In the genomic region with DNA sequence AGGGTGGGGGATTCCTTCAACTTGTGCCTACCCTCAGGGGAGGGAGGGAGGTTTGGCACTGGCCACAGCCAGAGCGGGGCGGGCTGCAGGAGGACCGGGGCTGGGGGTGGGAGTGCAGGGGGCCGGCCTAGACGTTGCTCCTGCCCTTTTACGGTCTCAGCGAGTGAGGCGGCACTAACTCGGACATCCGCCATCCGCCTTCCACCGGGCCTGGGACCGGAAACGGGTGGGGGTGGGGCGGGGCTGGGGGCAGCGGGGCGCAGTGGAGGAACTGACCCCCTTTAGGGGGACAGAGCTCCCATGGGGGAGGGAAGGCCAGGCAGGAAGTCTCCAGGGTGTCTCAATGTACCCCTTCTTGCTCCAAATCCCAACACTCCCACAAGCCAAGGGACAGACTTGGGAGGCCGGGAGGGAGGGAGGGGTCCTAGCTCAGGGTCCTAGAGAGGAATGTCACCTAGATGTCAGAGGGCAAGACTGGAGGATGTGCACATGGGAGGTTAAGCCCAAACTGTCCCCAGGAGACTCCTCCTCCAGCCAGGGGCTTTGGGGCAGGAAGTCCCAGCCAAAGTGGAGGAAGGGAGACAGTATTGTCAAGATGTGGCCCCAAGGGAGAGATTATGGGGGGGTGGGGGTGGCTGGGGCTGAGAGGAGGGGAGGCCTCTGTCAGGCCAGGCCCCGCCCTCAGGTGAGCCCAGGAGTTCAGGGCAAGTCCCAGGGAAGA, we compare ENCODE assay signal across 8 mouse cellular contexts. TPM values are rescaled to one million over a fixed set of nuclear protein-coding genes. Genes with fewer than 3 reads are reported as not detected.
A peak's percentile ranks its signal among the peaks of the same experiment; 100 is the strongest.
DNase-seq lines count a peak whose midpoint lies in the region; ATAC-seq lines count a peak whose summit lies in the region.

No protein-coding gene starts in this region.

- peak; percentile 68 for DNase-seq in CD4-positive helper T cell, adult 2 months (ENCODE audit: low read depth, low spot score)
- peak; percentile 84 for DNase-seq in NIH3T3 (ENCODE audit: low read depth)
- DNase-seq in forebrain, embryonic 11.5 days (ENCODE audit: low spot score): peak; percentile 72
- peak; percentile 74 for DNase-seq in hindbrain, embryonic 10.5 days (ENCODE audit: low spot score)
- DNase-seq in midbrain, embryonic 14.5 days: peak; percentile 36
- peak; percentile 35 for DNase-seq in thymus, postnatal 4 days
- no peak for DNase-seq in right cerebral cortex, adult 2 months (ENCODE audit: low spot score in 2 of 2)

- peaks cover 12% of the 10 kb centered on the region for H3K4me1 ChIP-seq in forebrain, embryonic 11.5 days (replicated peaks; ENCODE audit: control insufficient read depth, insufficient read depth, low read length)
- peaks cover 53% of the 10 kb centered on the region for H3K4me1 ChIP-seq in hindbrain, embryonic 10.5 days (replicated peaks)
- peaks cover 37% of the 10 kb centered on the region for H3K4me1 ChIP-seq in limb, embryonic 13.5 days
- peaks cover 16% of the 10 kb centered on the region for H3K4me1 ChIP-seq in midbrain, embryonic 14.5 days (ENCODE audit: control insufficient read depth, insufficient read depth, low read length)

- peak overlapping the region; percentile 97 for H3K4me2 ChIP-seq in forebrain, embryonic 11.5 days (ENCODE audit: low read depth, low read length, severe bottlenecking)
- H3K4me2 ChIP-seq in limb, embryonic 13.5 days (replicated peaks): peak overlapping the region; percentile 88
- H3K4me2 ChIP-seq in midbrain, embryonic 14.5 days (ENCODE audit: low read length): peak overlapping the region; percentile 90

- no peaks in the 10 kb centered on the region for H3K9me3 ChIP-seq in forebrain, embryonic 11.5 days (ENCODE audit: control insufficient read depth, low read length)
- H3K9me3 ChIP-seq in hindbrain, embryonic 10.5 days: no peaks in the 10 kb centered on the region
- no peaks in the 10 kb centered on the region for H3K9me3 ChIP-seq in limb, embryonic 13.5 days
- H3K9me3 ChIP-seq in midbrain, embryonic 14.5 days (ENCODE audit: control insufficient read depth, low read length): no peaks in the 10 kb centered on the region

- peak overlapping the region; percentile 98 for H3K4me3 ChIP-seq in forebrain, embryonic 11.5 days (ENCODE audit: low read depth, low read length)
- peak overlapping the region; percentile 99 for H3K4me3 ChIP-seq in hindbrain, embryonic 10.5 days
- H3K4me3 ChIP-seq in limb, embryonic 13.5 days: peak overlapping the region; percentile 94
- peak overlapping the region; percentile 94 for H3K4me3 ChIP-seq in midbrain, embryonic 14.5 days (replicated peaks; ENCODE audit: low read depth, low read length)

- no peaks in the 10 kb centered on the region for H3K27me3 ChIP-seq in forebrain, embryonic 11.5 days (ENCODE audit: control insufficient read depth, insufficient read depth, low read length)
- H3K27me3 ChIP-seq in hindbrain, embryonic 10.5 days (ENCODE audit: insufficient read depth, poor library complexity, severe bottlenecking): no peaks in the 10 kb centered on the region
- no peaks in the 10 kb centered on the region for H3K27me3 ChIP-seq in limb, embryonic 13.5 days
- no peaks in the 10 kb centered on the region for H3K27me3 ChIP-seq in midbrain, embryonic 14.5 days (ENCODE audit: control insufficient read depth, insufficient read depth, low read length)

- ATAC-seq in forebrain, embryonic 11.5 days (replicated peaks; ENCODE audit: low FRiP score): 0 out of 2 replicates have a peak, but pooled peaks have one; percentile 16
- peak; percentile 8; the same call in 1 of the 2 replicates for ATAC-seq in limb, embryonic 13.5 days (ENCODE audit: low FRiP score, low read depth)
- ATAC-seq in midbrain, embryonic 14.5 days (ENCODE audit: low FRiP score, low TSS enrichment): no peak

- H3K36me3 ChIP-seq in forebrain, embryonic 11.5 days (ENCODE audit: control insufficient read depth, insufficient read depth, low read length): no peaks in the 10 kb centered on the region
- peaks cover 29% of the 10 kb centered on the region for H3K36me3 ChIP-seq in hindbrain, embryonic 10.5 days
- H3K36me3 ChIP-seq in limb, embryonic 13.5 days: peaks cover 20% of the 10 kb centered on the region
- H3K36me3 ChIP-seq in midbrain, embryonic 14.5 days (ENCODE audit: control insufficient read depth, insufficient read depth, low read length): peaks cover 7% of the 10 kb centered on the region

- WGBS in forebrain, embryonic 11.5 days: 3% methylated on average over 18 of the region's 19 CpGs
- WGBS in hindbrain, embryonic 10.5 days: 2% methylated on average over 19 of the region's 19 CpGs
- WGBS in limb, embryonic 13.5 days: 1% methylated on average over 19 of the region's 19 CpGs
- WGBS in midbrain, embryonic 14.5 days: 2% methylated on average over 19 of the region's 19 CpGs

- peak overlapping the region; percentile 88 for H3K9ac ChIP-seq in forebrain, embryonic 11.5 days (ENCODE audit: low read length)
- peak overlapping the region; percentile 93 for H3K9ac ChIP-seq in limb, embryonic 13.5 days
- H3K9ac ChIP-seq in midbrain, embryonic 14.5 days (replicated peaks; ENCODE audit: low read length): peak overlapping the region; percentile 82

- H3K27ac ChIP-seq in forebrain, embryonic 11.5 days (ENCODE audit: low read depth, low read length): peak overlapping the region; percentile 53; the same call in 1 of the 2 replicates
- H3K27ac ChIP-seq in hindbrain, embryonic 10.5 days: peak overlapping the region; percentile 95
- H3K27ac ChIP-seq in limb, embryonic 13.5 days: peak overlapping the region; percentile 96
- H3K27ac ChIP-seq in midbrain, embryonic 14.5 days (replicated peaks; ENCODE audit: low read depth, low read length): no peak overlapping the region

RNA-seq across cellular contexts. Expression of gene Vasp, which starts 1.7 kb away (rescaled TPM):
- 52.8 and 53.0 TPM in 2 replicates for polyA plus RNA-seq in forebrain, embryonic 11.5 days (2014; fragmentation: Nextera tagmentation; extraction: Ambion mirVana)
- polyA plus RNA-seq in hindbrain, embryonic 10.5 days (2016; fragmentation: Nextera tagmentation; extraction: Ambion mirVana): 58.8 and 62.0 TPM in 2 replicates
- 68.9 and 69.0 TPM in 2 replicates for polyA plus RNA-seq in limb, embryonic 13.5 days (2015; fragmentation: Nextera tagmentation; extraction: Ambion mirVana)
- polyA plus RNA-seq in midbrain, embryonic 14.5 days (2014; fragmentation: Nextera tagmentation; extraction: Ambion mirVana): 28.9 and 29.1 TPM in 2 replicates

RNA-seq across cellular contexts. Expression of gene Ppm1n, which starts 10.0 kb away (rescaled TPM):
- 0.44 TPM in 1 of 2 replicates, not detected in the other for polyA plus RNA-seq in forebrain, embryonic 11.5 days (2014; fragmentation: Nextera tagmentation; extraction: Ambion mirVana)
- polyA plus RNA-seq in hindbrain, embryonic 10.5 days (2016; fragmentation: Nextera tagmentation; extraction: Ambion mirVana): 0.30 and 0.42 TPM in 2 replicates
- polyA plus RNA-seq in limb, embryonic 13.5 days (2015; fragmentation: Nextera tagmentation; extraction: Ambion mirVana): not detected in 2 replicates
- polyA plus RNA-seq in midbrain, embryonic 14.5 days (2014; fragmentation: Nextera tagmentation; extraction: Ambion mirVana): 0.62 and 1.2 TPM in 2 replicates

RNA-seq across cellular contexts. Expression of gene Rtn2, which starts 12.5 kb away (rescaled TPM):
- polyA plus RNA-seq in forebrain, embryonic 11.5 days (2014; fragmentation: Nextera tagmentation; extraction: Ambion mirVana): 47.3 and 54.7 TPM in 2 replicates
- polyA plus RNA-seq in hindbrain, embryonic 10.5 days (2016; fragmentation: Nextera tagmentation; extraction: Ambion mirVana): 37.3 and 67.8 TPM in 2 replicates
- 20.2 and 20.9 TPM in 2 replicates for polyA plus RNA-seq in limb, embryonic 13.5 days (2015; fragmentation: Nextera tagmentation; extraction: Ambion mirVana)
- 100.0 and 101 TPM in 2 replicates for polyA plus RNA-seq in midbrain, embryonic 14.5 days (2014; fragmentation: Nextera tagmentation; extraction: Ambion mirVana)

RNA-seq across cellular contexts. Expression of gene Fosb, which starts 40.0 kb away (rescaled TPM):
- polyA plus RNA-seq in forebrain, embryonic 11.5 days (2014; fragmentation: Nextera tagmentation; extraction: Ambion mirVana): not detected in 2 replicates
- not detected in 2 replicates for polyA plus RNA-seq in hindbrain, embryonic 10.5 days (2016; fragmentation: Nextera tagmentation; extraction: Ambion mirVana)
- 0.23 and 0.27 TPM in 2 replicates for polyA plus RNA-seq in limb, embryonic 13.5 days (2015; fragmentation: Nextera tagmentation; extraction: Ambion mirVana)
- not detected in 2 replicates for polyA plus RNA-seq in midbrain, embryonic 14.5 days (2014; fragmentation: Nextera tagmentation; extraction: Ambion mirVana)

RNA-seq across cellular contexts. Expression of gene Opa3, which starts 41.7 kb away (rescaled TPM):
- 54.1 and 59.8 TPM in 2 replicates for polyA plus RNA-seq in forebrain, embryonic 11.5 days (2014; fragmentation: Nextera tagmentation; extraction: Ambion mirVana)
- 47.8 and 51.1 TPM in 2 replicates for polyA plus RNA-seq in hindbrain, embryonic 10.5 days (2016; fragmentation: Nextera tagmentation; extraction: Ambion mirVana)
- 35.2 and 35.7 TPM in 2 replicates for polyA plus RNA-seq in limb, embryonic 13.5 days (2015; fragmentation: Nextera tagmentation; extraction: Ambion mirVana)
- 33.2 and 35.0 TPM in 2 replicates for polyA plus RNA-seq in midbrain, embryonic 14.5 days (2014; fragmentation: Nextera tagmentation; extraction: Ambion mirVana)

Comparison
In these comparisons a context has a peak if more than half of its experiments do, and no peak if none do; other contexts are left out.
1. DNase-seq: peak in CD4-positive helper T cell, adult 2 months (single experiment), NIH3T3 (single experiment), forebrain, embryonic 11.5 days (single experiment), hindbrain, embryonic 10.5 days (single experiment), midbrain, embryonic 14.5 days (single experiment) and thymus, postnatal 4 days (single experiment); none in right cerebral cortex, adult 2 months (0 of 2).
2. Peak in every context shown above with its lines, with median percentiles within 50 percentile points of each other: H3K4me2 ChIP-seq, H3K4me3 ChIP-seq and H3K9ac ChIP-seq.